Mouse (Mus musculus): ENCODE data around the gene Dcpp3. TPM values are rescaled to one million over a fixed set of nuclear protein-coding genes. Genes with fewer than 3 reads are reported as not detected.

The Dcpp3 gene
- polyA plus RNA-seq (2012; rRNA removed; ENCODE audit: low replicate concordance), result not detected in 2 replicates

DNA sequence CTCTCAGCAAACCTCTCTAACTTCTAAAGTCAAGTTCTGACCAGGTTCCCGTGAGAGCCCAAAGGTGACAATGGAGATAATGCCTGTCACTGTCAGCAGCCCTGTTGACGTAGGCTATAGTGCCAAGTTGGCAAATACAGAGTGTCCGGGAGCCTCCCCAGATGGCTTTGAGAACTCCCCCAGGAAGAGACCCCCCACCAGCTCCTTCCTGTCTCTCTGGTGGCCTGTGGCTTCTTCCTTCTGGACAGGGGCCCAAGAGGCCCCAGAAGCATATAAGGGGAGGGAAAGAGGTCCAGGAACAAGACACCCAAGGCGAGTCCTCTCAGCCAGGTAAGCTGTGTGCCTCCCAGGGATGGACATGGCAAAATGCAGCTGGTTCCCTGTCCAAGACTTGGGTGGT is at the start of gene Dcpp3:
TSS of gene Dcpp3 (plus strand) at position 301 of the 400 bp plus-strand sequence.

DNA sequence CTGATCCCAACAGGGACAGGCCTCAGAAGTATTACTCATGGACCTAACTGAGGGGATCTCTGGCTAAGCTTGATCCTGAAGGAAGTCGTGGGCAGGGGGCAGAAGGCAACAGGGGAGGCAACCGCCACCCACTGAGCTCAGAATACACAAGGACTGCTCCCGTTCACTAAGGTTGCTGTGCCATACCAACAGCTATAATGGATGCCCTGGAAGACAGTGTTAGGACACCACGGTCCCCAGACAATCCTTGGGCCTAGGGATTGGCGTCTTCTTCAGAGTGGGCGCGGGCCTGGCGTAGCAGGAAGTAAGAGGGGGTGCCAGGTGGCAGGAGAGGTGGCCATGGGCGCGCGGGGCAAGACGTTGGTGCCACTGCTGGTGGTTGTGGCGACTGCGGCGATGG is 49.5 kb upstream of the Dcpp3 start, which contains the start of gene Prss21:
TSS of gene Prss21 (plus strand) at position 301 of the 400 bp plus-strand sequence.

DNA sequence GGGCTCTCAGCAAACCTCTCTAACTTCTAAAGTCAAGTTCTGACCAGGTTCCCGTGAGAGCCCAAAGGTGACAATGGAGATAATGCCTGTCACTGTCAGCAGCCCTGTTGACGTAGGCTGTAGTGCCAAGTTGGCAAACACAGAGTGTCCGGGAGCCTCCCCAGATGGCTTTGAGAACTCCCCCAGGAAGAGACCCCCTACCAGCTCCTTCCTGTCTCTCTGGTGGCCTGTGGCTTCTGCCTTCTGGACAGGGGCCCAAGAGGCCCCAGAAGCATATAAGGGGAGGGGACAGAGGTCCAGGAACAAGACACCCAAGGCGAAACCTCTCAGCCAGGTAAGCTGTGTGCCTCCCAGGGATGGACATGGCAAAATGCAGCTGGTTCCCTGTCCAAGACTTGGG is 36.7 kb upstream of the Dcpp3 start, which contains the start of the genes Dcpp1 and Dcpp2:
TSS of gene Dcpp1 (plus strand) at position 301 of the 400 bp plus-strand sequence.
TSS of gene Dcpp2 (plus strand) at position 305 of the 400 bp plus-strand sequence.

DNA sequence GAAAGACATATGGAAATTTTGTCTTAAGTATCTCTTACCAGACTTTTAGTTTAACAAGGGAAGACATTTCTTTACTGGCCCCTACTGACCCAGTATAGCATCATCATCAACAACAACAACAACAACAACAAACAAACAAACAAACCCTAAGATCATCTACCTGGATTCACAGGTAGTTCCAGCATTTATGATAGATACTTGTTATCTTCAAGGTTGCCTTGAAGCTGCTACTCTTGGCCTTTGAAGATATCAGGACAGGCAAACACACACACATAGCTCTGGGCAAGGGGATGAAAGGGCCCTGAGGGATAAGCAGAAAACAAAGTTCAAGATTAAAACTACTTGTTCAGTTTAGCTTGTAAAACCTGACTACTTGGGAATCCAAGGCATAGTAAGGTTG is 24.1 kb downstream of the Dcpp3 start, which contains the start of gene Sbp:
TSS of gene Sbp (plus strand) at position 301 of the 400 bp plus-strand sequence.

DNA sequence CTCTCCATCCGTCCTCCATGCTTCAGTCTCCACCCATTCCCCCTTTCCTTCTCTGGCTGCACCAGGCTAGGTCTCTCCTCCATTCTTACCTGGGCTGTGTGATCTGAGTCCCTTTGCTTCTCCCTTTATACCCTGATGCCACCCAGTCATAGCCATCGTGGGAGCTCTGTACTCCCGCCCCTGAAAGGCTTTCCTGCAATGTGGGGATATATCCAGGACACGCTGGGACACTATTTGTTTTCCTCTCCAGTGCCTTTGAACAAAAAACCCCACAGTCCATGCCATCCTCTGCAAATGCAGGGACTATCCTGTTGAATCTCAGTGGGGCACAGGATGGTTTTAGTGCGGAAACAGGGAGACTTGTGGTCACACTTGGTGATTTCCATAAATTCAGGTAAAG is 37.9 kb downstream of the Dcpp3 start, which contains the start of gene Sbpl:
TSS of gene Sbpl (minus strand) at position 101 of the 400 bp plus-strand sequence.

Other genes with a start within 250 kb of the Dcpp3 start
- gene Hcfc1r1, start 243.9 kb upstream of the Dcpp3 start, polyA plus RNA-seq (2012; rRNA removed; ENCODE audit: low replicate concordance), result 347 and 380 TPM in 2 replicates
- 23.8 and 34.1 TPM in 2 replicates for gene Thoc6, start 243.6 kb upstream of the Dcpp3 start, polyA plus RNA-seq (2012; rRNA removed; ENCODE audit: low replicate concordance)
- gene Tnfrsf12a, start 240.0 kb upstream of the Dcpp3 start, polyA plus RNA-seq (2012; rRNA removed; ENCODE audit: low replicate concordance), result 16.6 and 25.7 TPM in 2 replicates
- 1.6 TPM in 1 of 2 replicates, not detected in the other for gene Cldn6, start 238.2 kb upstream of the Dcpp3 start, polyA plus RNA-seq (2012; rRNA removed; ENCODE audit: low replicate concordance)
- 1.7 TPM in 1 of 2 replicates, not detected in the other for gene Cldn9, start 233.4 kb upstream of the Dcpp3 start, polyA plus RNA-seq (2012; rRNA removed; ENCODE audit: low replicate concordance)
- 0.05 and 0.06 TPM in 2 replicates for gene 1520401A03Rik, start 194.7 kb upstream of the Dcpp3 start, polyA plus RNA-seq (2012; rRNA removed; ENCODE audit: low replicate concordance)
- 22.6 and 25.7 TPM in 2 replicates for gene Pkmyt1, start 191.1 kb upstream of the Dcpp3 start, polyA plus RNA-seq (2012; rRNA removed; ENCODE audit: low replicate concordance)
- gene Paqr4, start 176.6 kb upstream of the Dcpp3 start, polyA plus RNA-seq (2012; rRNA removed; ENCODE audit: low replicate concordance), result 37.7 and 88.3 TPM in 2 replicates
- gene Kremen2, start 171.6 kb upstream of the Dcpp3 start, polyA plus RNA-seq (2012; rRNA removed; ENCODE audit: low replicate concordance), result 0.10 and 0.24 TPM in 2 replicates
- 51.7 and 65.7 TPM in 2 replicates for gene Flywch1, start 145.9 kb upstream of the Dcpp3 start, polyA plus RNA-seq (2012; rRNA removed; ENCODE audit: low replicate concordance)
- 5.5 and 18.8 TPM in 2 replicates for gene Flywch2, start 131.4 kb upstream of the Dcpp3 start, polyA plus RNA-seq (2012; rRNA removed; ENCODE audit: low replicate concordance)
- 400 and 623 TPM in 2 replicates for gene Srrm2, start 126.9 kb upstream of the Dcpp3 start, polyA plus RNA-seq (2012; rRNA removed; ENCODE audit: low replicate concordance)
- gene Elob, start 88.3 kb upstream of the Dcpp3 start, polyA plus RNA-seq (2012; rRNA removed; ENCODE audit: low replicate concordance), result 589 and 702 TPM in 2 replicates
- 0.09 and 0.33 TPM in 2 replicates for gene Prss33, start 81.4 kb upstream of the Dcpp3 start, polyA plus RNA-seq (2012; rRNA removed; ENCODE audit: low replicate concordance)
- not detected in 2 replicates for gene Prss32, start 73.6 kb upstream of the Dcpp3 start, polyA plus RNA-seq (2012; rRNA removed; ENCODE audit: low replicate concordance)
- gene Prss41, start 73.3 kb upstream of the Dcpp3 start, polyA plus RNA-seq (2012; rRNA removed; ENCODE audit: low replicate concordance), result 0.32 and 0.64 TPM in 2 replicates
- gene Prss21, start 49.4 kb upstream of the Dcpp3 start, polyA plus RNA-seq (2012; rRNA removed; ENCODE audit: low replicate concordance), result 0.09 TPM in 1 of 2 replicates, not detected in the other
- not detected in 2 replicates for gene Dcpp1, start 36.6 kb upstream of the Dcpp3 start, polyA plus RNA-seq (2012; rRNA removed; ENCODE audit: low replicate concordance)
- not detected in 2 replicates for gene Dcpp2, start 36.6 kb upstream of the Dcpp3 start, polyA plus RNA-seq (2012; rRNA removed; ENCODE audit: low replicate concordance)
- gene Sbp, start 24.2 kb downstream of the Dcpp3 start, polyA plus RNA-seq (2012; rRNA removed; ENCODE audit: low replicate concordance), result not detected in 2 replicates
- not detected in 2 replicates for gene Sbpl, start 37.8 kb downstream of the Dcpp3 start, polyA plus RNA-seq (2012; rRNA removed; ENCODE audit: low replicate concordance)
- gene Prss30, start 63.1 kb downstream of the Dcpp3 start, polyA plus RNA-seq (2012; rRNA removed; ENCODE audit: low replicate concordance), result 0.37 and 1.5 TPM in 2 replicates
- gene Prss22, start 80.6 kb downstream of the Dcpp3 start, polyA plus RNA-seq (2012; rRNA removed; ENCODE audit: low replicate concordance), result 1.0 TPM in 1 of 2 replicates, not detected in the other
- 2.3 and 9.7 TPM in 2 replicates for gene Prss27, start 120.7 kb downstream of the Dcpp3 start, polyA plus RNA-seq (2012; rRNA removed; ENCODE audit: low replicate concordance)
- 17.6 and 36.4 TPM in 2 replicates for gene Kctd5, start 156.0 kb downstream of the Dcpp3 start, polyA plus RNA-seq (2012; rRNA removed; ENCODE audit: low replicate concordance)
- 22.3 and 23.3 TPM in 2 replicates for gene Pdpk1, start 233.5 kb downstream of the Dcpp3 start, polyA plus RNA-seq (2012; rRNA removed; ENCODE audit: low replicate concordance)
- 43.6 and 56.5 TPM in 2 replicates for gene Amdhd2, start 246.3 kb downstream of the Dcpp3 start, polyA plus RNA-seq (2012; rRNA removed; ENCODE audit: low replicate concordance)